Mouse (Mus musculus): ENCODE measurements around the gene Tbx4. TPM values are rescaled to one million over a fixed set of nuclear protein-coding genes. Genes with fewer than 3 reads are reported as not detected.

Tbx4 gene
- total RNA-seq (2022) = 1 to 10 TPM in 2 of 4 experiments, under 1 TPM in 2; 0.89 to 1.3 (median 0.95) TPM

DNA sequence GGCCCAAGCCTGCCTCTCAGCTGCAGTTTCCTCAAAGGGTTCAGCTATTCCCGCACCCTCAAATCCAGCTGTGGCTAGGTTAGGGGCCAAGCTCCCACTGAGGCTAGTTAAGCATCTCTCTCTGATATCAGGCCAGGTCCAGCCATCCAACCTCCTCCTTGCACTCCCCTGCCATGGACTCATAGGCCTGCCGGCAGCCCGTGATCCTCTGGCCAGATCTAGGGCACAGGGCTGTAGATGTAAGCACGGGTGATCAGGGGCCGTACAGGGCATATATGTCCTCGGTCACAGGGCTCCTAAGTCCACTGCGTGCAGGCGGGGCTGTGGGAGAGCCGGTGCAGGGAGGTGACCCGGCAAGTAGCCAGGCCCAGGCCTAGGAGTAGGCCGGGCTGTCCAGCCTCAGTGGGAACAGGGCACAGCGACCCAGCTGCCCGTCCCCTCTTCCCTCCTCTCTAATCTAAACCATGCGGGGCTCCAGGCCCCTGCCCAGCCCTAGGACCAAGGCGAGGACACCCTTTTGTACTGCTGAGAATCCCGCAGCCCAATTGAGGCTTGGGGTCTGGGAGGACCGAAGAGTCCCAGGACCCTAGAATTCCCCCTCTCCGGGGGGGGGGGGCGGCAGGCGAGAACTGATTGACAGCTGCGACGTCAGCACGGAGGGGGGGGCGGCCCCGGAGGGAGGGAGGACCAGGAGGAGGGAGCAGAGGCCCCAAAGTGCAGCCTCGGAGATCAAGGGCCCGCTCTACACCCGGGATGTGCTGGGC, at the start of gene Tbx4:
Gene Tbx4, plus strand, starts transcription at position 758 of the 764 bp plus-strand sequence.
- no peak for DNase-seq (ENCODE audit: low spot score in 2 of 2)

DNA sequence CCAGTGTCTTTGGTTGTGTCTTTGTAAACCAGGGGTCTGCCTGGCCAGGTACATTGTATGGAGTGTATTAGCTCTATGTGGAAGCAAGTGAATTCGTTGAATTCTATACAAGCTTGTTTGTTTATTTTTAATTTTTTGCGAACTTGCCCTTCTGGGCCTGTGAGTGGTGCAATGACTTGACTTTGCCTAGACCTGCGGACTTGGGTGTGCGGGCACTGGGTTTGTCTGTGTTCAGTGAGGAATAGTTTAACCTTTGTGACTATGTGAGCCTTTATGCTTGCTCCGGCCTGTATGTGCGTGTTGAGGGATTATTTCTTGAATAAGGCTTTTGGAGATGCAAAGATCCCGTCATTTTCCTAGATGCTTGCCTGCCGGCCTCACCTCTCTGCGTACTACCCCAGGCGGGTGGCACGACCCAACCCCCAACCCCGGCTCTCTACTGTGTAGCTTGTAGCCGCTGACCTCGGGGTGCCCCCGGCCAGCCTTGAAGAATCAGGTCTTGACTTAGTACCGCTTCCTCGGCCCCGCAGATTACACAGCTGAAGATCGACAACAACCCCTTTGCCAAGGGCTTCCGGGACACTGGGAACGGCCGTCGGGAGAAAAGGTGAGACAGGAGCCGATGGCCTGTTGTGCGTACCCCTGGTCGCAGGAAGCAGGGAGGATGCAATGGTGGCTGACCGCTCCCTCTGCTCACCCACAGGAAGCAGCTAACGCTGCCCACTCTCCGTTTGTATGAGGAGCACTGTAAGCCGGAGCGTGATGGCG, 49.5 kb upstream of the Tbx4 start:
- DNase-seq (ENCODE audit: low spot score in 2 of 2) = no peak

DNA sequence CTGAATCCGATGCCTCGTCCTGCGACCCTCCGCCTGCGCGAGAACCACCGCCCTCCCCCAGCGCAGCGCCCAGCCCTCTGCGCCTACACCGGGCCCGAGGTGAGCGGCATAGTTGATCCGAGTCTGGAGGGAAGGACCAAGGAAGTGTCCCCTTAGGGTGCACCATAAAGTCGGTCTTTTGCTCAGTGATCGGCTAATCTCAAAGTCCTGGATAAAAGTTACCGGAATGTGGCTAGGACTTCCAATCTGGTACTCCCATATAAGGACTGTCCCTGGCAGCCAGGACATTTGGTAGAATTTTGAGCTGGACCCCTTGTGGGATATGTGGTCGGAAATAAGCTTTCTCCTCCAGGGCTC, 49.0 kb upstream of the Tbx4 start:
- DNase-seq (ENCODE audit: low spot score in 2 of 2) = no peak

DNA sequence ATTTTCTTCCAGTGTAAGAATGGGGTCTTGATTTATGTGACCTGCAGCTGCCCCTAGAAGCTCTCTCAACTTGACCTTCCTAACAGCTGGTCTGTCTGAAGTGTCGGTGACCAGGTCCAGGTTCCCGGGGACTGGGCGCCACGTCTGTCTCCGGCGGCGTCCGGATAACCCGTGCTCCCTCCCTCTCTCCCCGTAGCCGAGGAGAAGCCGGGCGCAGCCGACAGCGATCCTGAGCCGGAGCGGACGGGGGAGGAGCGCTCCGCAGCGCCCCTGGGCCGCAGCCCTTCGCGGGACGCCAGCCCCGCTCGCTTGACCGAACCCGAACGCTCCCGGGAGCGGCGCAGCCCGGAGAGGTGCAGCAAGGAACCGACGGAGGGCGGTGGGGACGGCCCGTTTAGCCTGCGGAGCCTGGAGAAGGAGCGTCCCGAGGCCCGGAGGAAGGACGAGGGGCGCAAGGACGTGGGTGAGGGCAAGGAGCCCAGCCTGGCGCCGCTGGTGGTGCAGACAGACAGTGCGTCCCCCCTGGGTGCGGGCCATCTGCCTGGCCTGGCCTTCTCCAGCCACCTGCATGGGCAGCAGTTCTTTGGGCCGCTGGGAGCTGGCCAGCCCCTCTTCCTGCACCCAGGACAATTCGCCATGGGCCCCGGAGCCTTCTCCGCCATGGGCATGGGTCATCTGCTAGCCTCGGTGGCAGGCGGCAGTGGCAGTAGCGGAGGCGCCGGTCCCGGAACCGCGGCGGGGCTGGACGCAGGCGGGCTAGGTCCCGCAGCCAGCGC, 48.4 kb upstream of the Tbx4 start:
- no peak for DNase-seq (ENCODE audit: low spot score in 2 of 2)

DNA sequence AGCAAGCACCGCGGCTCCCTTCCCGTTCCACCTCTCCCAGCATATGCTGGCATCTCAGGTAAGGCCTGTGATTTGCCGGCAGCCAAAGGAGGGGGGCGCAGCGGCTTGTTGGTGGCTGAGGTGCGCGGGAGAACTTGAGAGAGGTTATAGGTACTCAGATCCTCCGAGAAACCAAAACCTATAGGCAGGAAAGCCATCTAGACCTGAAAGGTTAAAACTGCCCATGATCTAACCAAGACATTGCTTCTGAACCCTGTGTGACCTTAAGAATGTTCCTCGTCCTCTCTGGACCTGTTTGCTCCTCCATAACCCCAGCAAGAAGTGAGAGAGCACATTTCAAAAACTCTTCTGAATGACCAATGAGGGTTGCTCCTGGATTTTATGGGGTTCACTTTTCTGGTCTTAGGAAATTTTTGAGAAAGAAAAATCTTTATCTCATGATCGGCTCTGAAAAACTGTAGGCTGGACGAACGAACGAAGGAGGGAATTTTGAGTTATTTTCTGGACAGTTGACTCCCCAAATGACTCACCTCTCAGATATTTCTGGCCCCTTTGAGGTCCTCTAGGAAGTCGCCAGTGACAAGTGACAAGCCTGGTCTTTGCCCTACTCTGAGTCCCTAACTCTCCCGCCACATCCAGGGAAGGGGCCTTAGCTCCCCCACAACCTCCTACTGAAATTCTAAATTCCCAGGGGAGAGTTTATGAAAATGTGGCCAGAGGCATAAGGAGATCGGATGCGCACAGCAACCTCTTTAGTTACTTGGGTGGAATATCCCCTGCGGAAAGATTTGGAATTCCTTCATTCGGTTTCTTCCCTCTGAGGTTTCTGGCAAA, 47.6 kb upstream of the Tbx4 start:
- no peak for DNase-seq (ENCODE audit: low spot score in 2 of 2)

DNA sequence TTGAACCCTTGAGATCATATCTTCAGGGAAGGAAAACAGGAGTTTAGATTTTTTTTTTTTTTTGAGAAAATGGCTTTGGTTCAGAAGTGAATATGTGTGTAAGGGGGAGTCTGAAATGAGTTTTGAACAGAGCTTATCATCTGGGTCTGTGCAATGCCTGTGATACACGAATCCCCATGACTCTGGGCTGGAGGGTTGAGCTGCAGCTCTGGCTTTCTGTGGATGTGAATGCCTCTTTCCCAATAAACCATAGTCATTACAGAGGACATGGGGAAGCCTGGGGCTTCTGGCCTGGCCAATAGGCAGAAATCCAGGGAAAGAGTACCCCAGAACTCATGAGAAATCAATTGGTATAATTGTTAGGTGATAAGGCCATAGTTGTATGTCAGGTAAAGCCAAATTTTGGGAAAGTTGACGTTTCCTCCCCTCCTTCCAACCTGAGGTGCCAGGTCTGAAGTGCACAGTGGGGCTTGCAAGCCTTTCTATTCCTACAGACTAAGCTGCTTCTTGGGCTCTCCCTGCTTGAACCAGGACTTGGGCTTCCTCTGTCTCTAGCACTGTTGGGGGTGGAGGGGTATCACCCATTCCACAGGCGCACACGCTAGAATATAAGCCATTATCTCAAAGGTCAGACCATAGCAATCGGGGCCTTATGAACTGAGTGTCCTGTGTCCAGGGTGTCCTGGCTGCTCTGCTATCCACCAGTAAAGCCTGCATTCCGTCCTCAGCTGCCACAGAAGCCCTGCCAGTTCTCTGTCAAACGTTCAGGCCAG, 46.8 kb upstream of the Tbx4 start:
- DNase-seq (ENCODE audit: low spot score in 2 of 2) = no peak

DNA sequence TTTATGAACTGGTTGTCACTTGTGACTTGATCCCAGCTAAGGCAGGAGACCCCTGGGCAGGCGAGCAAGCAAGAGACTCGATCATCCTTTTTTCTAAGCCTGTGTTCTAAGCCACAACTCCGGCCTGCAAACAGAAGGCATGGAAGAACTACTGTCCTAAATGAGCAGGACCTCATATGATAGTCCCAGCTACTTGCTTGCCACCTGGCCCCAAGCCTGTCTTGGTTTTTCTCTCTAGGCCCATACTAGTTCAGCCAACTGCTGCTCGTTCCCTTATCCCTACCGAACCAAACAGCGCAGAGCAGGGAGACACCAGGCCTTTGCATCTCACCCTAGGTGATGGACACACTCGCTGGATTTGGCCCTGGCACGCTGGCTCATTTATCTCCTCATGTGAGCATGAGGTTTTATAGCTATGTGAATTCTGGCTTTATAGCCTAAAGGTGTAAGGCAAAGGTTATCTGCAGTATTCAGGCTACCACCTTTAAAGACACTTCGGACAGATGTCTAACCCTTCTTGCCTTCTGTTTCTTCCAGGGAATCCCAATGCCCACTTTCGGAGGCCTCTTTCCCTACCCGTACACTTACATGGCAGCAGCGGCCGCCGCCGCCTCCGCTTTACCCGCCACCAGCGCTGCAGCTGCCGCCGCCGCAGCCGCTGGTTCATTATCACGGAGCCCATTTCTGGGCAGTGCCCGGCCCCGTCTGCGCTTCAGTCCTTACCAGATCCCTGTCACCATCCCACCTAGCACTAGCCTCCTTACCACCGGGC, 46.0 kb upstream of the Tbx4 start:
- DNase-seq (ENCODE audit: low spot score in 2 of 2) = no peak

DNA sequence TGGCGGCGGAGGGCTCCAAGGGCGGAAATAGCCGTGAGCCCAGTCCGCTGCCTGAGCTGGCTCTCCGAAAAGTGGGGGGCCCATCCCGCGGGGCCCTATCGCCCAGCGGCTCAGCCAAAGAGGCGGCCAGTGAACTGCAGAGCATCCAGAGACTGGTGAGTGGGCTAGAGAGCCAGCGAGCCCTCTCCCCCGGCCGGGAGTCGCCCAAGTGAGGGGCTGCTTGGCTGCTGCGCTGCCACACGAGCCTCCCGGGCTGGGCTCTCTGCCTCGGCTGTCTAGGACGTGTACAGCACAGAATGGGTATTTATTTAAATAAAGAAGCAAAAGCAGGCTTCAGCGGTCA, 45.4 kb upstream of the Tbx4 start:
- no peak for DNase-seq (ENCODE audit: low spot score in 2 of 2)

DNA sequence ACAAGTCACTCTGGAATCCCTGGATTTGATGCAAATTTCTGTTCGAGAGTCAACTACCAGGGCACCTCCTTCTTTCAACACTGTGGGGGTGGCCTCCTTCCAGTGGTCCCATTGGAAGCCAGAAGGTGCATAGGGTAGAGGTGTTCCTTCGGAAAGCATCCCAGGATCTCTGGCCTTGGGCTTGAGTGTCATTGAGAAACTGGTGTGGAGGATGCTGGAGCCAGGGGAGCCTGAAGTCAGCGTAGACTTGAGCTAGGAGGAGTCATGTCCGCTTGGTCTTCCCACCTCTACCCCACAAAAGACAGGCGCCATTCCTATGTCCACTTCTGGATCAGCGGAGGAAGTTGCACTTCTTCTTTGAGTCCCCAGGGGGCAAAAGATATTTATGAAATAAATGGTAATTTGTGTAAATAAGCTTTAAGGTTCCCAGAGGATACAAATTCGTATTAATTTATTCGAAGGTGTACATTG, 45.0 kb upstream of the Tbx4 start:
- no peak for DNase-seq (ENCODE audit: low spot score in 2 of 2)

DNA sequence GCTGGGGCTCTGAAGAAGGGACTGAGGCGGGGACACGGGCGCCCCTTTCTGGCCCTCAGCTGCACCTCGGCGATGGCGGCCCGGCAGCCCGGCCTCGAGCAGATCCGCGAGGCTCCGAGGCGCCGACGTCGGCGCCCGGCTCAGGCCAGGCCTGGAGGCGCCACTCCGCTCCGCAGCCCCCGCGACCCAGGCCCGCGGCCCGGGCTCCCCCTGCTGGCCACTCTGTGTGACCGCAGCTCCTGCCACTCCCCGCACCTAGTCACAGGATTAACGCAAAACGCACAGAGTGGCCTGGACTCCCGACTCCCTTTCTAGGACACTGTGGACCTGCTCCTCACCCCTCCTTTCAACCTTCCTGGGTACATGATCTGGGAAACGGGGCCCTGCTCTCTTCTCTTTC, 44.2 kb upstream of the Tbx4 start:
- DNase-seq (ENCODE audit: low spot score in 2 of 2) = no peak

DNA sequence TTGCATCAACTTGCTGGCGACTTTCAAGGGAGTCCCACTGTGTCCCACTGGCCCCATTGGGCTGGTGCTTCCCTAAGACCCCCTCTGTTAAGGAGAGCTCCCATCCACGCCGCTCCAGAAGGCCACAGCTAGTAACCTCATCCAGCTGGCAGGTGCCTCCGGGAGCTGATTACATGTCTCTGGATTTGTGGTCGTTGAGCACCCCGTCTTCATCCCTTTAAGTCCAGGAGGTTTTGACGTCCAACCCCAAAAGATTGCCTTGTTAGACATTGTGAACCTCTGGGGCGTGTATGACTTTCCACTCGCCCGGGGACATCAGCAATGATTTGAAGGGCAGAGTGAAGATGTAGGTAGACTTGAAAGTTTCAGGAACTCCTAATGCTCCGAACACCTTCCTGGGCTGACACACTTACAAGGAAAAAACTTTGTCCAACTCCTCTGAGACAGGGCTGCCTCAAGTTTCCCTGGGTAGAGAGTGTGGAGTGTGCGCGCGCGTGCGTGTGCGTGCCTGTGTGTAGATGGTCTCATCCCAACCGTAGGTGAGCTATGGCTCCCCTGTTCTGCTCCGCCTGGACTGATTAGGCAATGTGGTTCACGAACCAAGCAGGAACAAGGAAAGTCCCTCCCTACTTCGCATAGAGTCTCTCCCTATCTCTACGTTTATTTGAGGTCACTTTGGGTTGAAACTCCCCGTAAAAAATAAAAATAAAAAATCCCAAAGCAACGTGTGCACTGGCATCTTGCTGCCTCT, 43.5 kb upstream of the Tbx4 start:
- no peak for DNase-seq (ENCODE audit: low spot score in 2 of 2)

DNA sequence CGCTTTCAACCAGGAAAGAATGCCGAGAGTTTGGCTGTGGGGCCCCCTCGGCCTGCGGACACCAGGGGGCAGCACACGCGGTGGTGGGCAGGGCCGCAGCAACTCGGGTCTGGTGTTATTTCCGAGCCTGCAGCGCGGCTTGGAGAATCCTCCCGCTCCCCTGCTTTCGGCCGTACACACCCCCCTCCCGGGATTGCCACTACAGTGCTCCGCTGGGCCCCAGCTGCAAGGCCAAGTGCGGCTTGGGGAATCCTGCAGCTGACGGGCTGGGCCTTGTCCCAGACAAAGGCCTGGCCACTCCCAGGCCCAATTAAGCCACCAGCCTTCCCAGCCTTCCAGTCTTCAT, 42.9 kb upstream of the Tbx4 start:
- peak; percentile 66 to 76 for DNase-seq (ENCODE audit: low spot score in 2 of 2)

DNA sequence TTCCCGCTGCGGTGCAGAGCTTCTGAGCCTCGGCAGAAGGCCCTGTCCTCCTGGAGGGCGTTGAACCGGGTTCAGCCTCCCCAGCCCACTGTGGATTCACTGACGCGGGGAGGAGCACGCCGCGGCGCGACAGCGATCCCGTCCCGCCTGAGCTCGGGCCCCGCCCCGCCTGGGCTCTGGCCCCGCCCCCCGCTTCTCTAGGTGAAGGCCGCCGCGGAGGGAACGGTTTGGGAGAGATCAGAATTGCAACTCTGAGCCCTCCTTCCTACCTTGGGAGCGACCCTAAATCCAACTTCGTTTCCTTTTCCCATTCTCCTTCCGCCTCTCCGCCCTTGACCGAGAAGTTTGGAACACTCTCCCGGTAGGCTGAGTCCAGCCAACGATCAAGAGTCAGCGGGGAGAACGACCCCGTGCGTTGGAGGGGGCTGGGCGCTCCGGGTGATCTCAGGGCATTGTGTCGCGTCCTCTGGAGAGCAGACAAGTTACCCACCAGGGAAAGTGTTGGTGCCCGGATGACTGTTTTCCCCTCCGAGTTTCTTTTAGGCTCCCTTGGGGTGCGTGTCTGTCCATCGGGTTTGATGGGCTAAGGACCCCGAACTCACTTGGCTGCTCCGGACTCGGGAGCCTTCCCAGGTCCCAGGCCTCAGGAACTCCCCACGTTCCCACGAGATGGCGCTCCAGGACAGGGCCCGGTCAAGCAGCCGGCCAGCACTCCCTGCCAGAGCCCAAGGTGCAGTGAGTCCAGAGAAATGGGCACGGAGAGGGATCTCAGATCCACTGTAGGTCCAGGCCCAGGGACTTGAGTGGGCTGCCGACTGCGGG, 41.9 kb upstream of the Tbx4 start:
- peak; percentile 77 to 85 for DNase-seq (ENCODE audit: low spot score in 2 of 2)

DNA sequence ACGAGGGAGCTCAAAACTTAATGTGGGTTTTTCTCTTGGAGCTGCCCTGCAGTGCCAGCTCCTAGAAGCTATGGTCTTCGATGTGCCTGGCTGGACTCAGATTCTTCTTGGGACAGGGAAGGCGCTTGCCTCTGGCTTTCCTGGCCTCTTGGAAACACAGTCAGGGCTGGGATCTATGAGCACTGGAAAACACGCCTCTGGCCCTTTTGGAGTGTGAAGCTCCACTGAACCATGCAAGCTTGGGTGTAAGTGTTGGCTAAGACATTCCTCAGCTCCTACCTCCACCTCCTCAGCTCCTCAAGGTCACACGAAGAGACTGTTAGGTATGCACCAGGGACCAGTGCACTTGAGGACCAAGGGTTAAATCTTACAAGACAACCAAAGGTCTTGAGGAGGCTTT, 41.3 kb upstream of the Tbx4 start:
- no peak for DNase-seq (ENCODE audit: low spot score in 2 of 2)

DNA sequence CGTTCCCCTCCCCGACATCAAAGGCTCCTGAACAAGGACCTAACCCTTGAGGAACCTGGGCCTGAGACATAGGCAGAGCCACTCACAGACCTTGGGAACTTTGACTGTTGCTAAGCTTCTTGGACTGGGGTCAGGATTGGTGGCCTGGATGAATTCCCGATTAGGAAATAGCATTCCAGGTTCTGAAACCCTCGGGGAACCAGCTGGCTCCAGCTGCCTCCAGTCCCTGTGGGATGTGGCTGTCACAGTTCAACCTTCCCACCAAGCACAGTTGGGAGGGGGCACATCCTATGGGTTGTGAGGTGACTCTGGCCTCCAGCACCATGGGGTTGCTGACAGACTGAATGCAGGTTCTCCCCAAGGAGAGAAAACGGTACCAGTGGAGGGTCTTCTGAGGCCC, 40.3 kb upstream of the Tbx4 start:
- no peak for DNase-seq (ENCODE audit: low spot score in 2 of 2)

DNA sequence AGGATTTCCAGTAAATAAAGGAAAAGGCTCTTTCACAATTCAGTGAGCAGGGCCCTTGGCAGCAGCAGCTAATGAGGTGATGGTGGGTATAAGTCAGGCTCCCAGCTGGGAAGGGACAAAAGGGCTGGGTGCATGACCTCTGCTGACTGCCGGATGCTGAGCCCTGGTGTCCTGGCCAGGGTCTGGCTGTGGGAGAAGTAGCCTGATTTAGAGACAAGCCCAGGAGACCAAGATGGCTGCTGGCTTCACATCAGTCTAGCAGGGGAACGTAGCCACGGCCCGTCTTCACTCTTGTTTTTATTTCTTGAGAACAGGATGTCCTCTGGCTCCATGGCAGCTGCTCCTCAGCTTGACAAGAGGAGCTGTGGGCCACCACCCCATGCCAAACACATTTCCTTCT, 39.7 kb upstream of the Tbx4 start:
- DNase-seq (ENCODE audit: low spot score in 2 of 2) = peak in 1 of 2 experiments; percentile 44

DNA sequence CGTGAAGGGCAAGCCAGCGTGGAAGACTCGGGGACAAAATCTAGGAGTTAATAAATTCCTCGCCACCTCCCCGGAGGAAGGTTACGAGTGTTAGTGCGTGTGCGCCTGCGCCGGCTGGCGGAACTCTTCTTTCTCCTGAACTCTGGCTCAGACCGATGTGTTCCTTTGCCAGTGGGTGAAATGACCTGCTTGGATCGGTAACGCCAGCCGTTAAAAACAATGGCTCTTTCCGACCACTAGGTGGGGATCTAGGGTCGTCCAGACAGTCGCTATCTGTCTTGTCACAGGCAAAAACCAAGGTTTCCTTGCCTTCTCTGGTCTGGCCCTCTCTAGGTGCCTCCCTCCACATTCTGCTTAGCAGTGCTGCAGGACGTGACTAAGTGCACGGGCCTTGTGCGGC, 37.2 kb upstream of the Tbx4 start:
- no peak for DNase-seq (ENCODE audit: low spot score in 2 of 2)

DNA sequence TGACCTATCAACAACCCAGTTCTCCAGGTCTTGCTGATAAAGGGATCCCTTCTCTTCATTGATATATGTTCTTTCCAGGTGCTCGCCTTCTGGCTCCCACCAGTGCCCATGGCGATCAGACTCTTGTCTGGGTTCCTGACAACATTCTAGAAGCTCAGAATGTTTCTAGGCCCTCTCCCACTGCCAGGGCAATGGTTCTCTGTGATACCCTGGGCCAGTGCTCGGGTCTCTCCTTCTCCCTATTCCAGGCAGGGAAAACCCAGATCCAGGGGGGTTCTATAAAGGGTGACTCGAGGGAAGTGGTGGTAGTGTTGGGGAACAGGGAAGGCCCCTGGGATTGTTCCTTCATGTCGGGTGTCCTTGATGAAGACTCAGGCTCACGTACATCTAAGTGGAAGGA, 36.0 kb upstream of the Tbx4 start, which contains the start of gene Gm11444:
Gene Gm11444, minus strand, starts transcription at position 101 of the 400 bp plus-strand sequence.
- DNase-seq (ENCODE audit: low spot score in 2 of 2) = no peak
